Mouse (Mus musculus): ENCODE data around the gene Ifrd1. TPM values are rescaled to one million over a fixed set of nuclear protein-coding genes. Genes with fewer than 3 reads are reported as not detected.

The Ifrd1 gene
- polyA plus RNA-seq (2015; fragmentation: Nextera tagmentation; extraction: Ambion mirVana): 93.6 and 101 TPM in 2 replicates

GRCm38 (mm10) chr12:40248454-40249180, at the start of gene Ifrd1:
Gene Ifrd1 (minus strand): TSS chr12:40248504.
- Histone ChIP-seq H3K4me1 (replicated peaks) (peaks cover 14% of the 10 kb centered on the region), H3K27ac (no peak within 1 kb of the TSS), H3K9ac (no peak within 1 kb of the TSS), H3K9me3 (no peaks in the 10 kb centered on the region), H3K27me3 (replicated peaks) (no peaks in the 10 kb centered on the region), H3K4me2 (replicated peaks) (no peak within 1 kb of the TSS), H3K36me3 (no peaks in the 10 kb centered on the region), H3K4me3 (replicated peaks) (no peak within 1 kb of the TSS)
- 62% methylated on average over 5 of the region's 5 CpGs for WGBS
- no peak for ATAC-seq

GRCm38 (mm10) chr12:40286539-40286938, 38.2 kb upstream of the Ifrd1 start:
- Histone ChIP-seq H3K4me3 (replicated peaks) (no peak overlapping the region), H3K9me3 (no peaks in the 10 kb centered on the region), H3K4me1 (replicated peaks) (no peaks in the 10 kb centered on the region), H3K36me3 (no peaks in the 10 kb centered on the region), H3K27me3 (replicated peaks) (no peaks in the 10 kb centered on the region), H3K4me2 (replicated peaks) (no peak overlapping the region), H3K9ac (no peak overlapping the region), H3K27ac (no peak overlapping the region)
- no peak for ATAC-seq
- WGBS: 72% methylated on average over 4 of the region's 4 CpGs

- ATAC-seq: no peak
- whole genome bisulfite sequencing: 85% methylated on average over 4 of the region's 4 CpGs
- Histone ChIP-seq H3K9ac (no peak overlapping the region), H3K36me3 (no peaks in the 10 kb centered on the region), H3K4me1 (replicated peaks) (no peaks in the 10 kb centered on the region), H3K27me3 (replicated peaks) (no peaks in the 10 kb centered on the region), H3K4me2 (replicated peaks) (no peak overlapping the region), H3K27ac (no peak overlapping the region), H3K4me3 (replicated peaks) (no peak overlapping the region), H3K9me3 (no peaks in the 10 kb centered on the region)
Measured at GRCm38 (mm10) chr12:40280596-40281325, 32.5 kb upstream of the Ifrd1 start.

GRCm38 (mm10) chr12:40277581-40277980, 29.3 kb upstream of the Ifrd1 start:
- no peak overlapping the region for H3K4me2 ChIP-seq (replicated peaks)
- no peak for ATAC-seq

GRCm38 (mm10) chr12:40274931-40275330, 26.6 kb upstream of the Ifrd1 start:
- H3K36me3 ChIP-seq: no peaks in the 10 kb centered on the region
- H3K9ac ChIP-seq: no peak overlapping the region
- ATAC-seq: no peak
- no peaks in the 10 kb centered on the region for H3K9me3 ChIP-seq
- no peaks in the 10 kb centered on the region for H3K4me1 ChIP-seq (replicated peaks)
- H3K4me2 ChIP-seq (replicated peaks): no peak overlapping the region
- no peak overlapping the region for H3K4me3 ChIP-seq (replicated peaks)
- H3K27me3 ChIP-seq (replicated peaks): no peaks in the 10 kb centered on the region
- no peak overlapping the region for H3K27ac ChIP-seq

More at GRCm38 (mm10) chr12:40277581-40277980, 29.3 kb upstream of the Ifrd1 start:
- Histone ChIP-seq H3K4me1 (replicated peaks) (no peaks in the 10 kb centered on the region), H3K27me3 (replicated peaks) (no peaks in the 10 kb centered on the region), H3K27ac (no peak overlapping the region), H3K9me3 (no peaks in the 10 kb centered on the region), H3K9ac (no peak overlapping the region), H3K36me3 (no peaks in the 10 kb centered on the region), H3K4me3 (replicated peaks) (no peak overlapping the region)
- WGBS: 87% methylated on average over 3 of the region's 3 CpGs

- Histone ChIP-seq H3K9me3 (no peaks in the 10 kb centered on the region), H3K4me1 (replicated peaks) (no peaks in the 10 kb centered on the region), H3K4me2 (replicated peaks) (no peak overlapping the region), H3K9ac (no peak overlapping the region), H3K4me3 (replicated peaks) (no peak overlapping the region), H3K36me3 (no peaks in the 10 kb centered on the region), H3K27ac (no peak overlapping the region), H3K27me3 (replicated peaks) (no peaks in the 10 kb centered on the region)
- ATAC-seq: no peak
- WGBS: 88% methylated on average over 4 of the region's 4 CpGs
Measured at GRCm38 (mm10) chr12:40273339-40273738, 25.0 kb upstream of the Ifrd1 start.

GRCm38 (mm10) chr12:40272710-40273109, 24.4 kb upstream of the Ifrd1 start:
- no peak overlapping the region for H3K4me3 ChIP-seq (replicated peaks)
- 76% methylated on average over 4 of the region's 4 CpGs for WGBS
- no peaks in the 10 kb centered on the region for H3K36me3 ChIP-seq
- H3K4me1 ChIP-seq (replicated peaks): no peaks in the 10 kb centered on the region
- no peak overlapping the region for H3K27ac ChIP-seq
- H3K27me3 ChIP-seq (replicated peaks): no peaks in the 10 kb centered on the region
- H3K9me3 ChIP-seq: no peaks in the 10 kb centered on the region
- no peak for ATAC-seq
- H3K4me2 ChIP-seq (replicated peaks): no peak overlapping the region
- no peak overlapping the region for H3K9ac ChIP-seq

GRCm38 (mm10) chr12:40268313-40268712, 20.0 kb upstream of the Ifrd1 start:
- WGBS: 78% methylated on average over 2 of the region's 2 CpGs
- no peak for ATAC-seq
- Histone ChIP-seq H3K4me3 (replicated peaks) (no peak overlapping the region), H3K27me3 (replicated peaks) (no peaks in the 10 kb centered on the region), H3K9me3 (no peaks in the 10 kb centered on the region), H3K27ac (no peak overlapping the region), H3K9ac (no peak overlapping the region), H3K36me3 (no peaks in the 10 kb centered on the region), H3K4me2 (replicated peaks) (no peak overlapping the region), H3K4me1 (replicated peaks) (no peaks in the 10 kb centered on the region)

- Histone ChIP-seq H3K4me1 (replicated peaks) (no peaks in the 10 kb centered on the region), H3K9me3 (no peaks in the 10 kb centered on the region), H3K4me2 (replicated peaks) (no peak overlapping the region), H3K27me3 (replicated peaks) (no peaks in the 10 kb centered on the region), H3K36me3 (no peaks in the 10 kb centered on the region), H3K4me3 (replicated peaks) (no peak overlapping the region), H3K27ac (no peak overlapping the region), H3K9ac (no peak overlapping the region)
- 62% methylated on average over 4 of the region's 4 CpGs for WGBS
- no peak for ATAC-seq
Measured at GRCm38 (mm10) chr12:40263712-40264111, 15.4 kb upstream of the Ifrd1 start.

GRCm38 (mm10) chr12:40263006-40263405, 14.7 kb upstream of the Ifrd1 start:
- 97% methylated on average over 6 of the region's 6 CpGs for WGBS
- no peaks in the 10 kb centered on the region for H3K27me3 ChIP-seq (replicated peaks)
- no peak overlapping the region for H3K4me3 ChIP-seq (replicated peaks)
- no peak overlapping the region for H3K27ac ChIP-seq
- no peak overlapping the region for H3K4me2 ChIP-seq (replicated peaks)
- no peaks in the 10 kb centered on the region for H3K4me1 ChIP-seq (replicated peaks)
- no peak for ATAC-seq
- no peak overlapping the region for H3K9ac ChIP-seq
- no peaks in the 10 kb centered on the region for H3K9me3 ChIP-seq
- no peaks in the 10 kb centered on the region for H3K36me3 ChIP-seq

- H3K9ac ChIP-seq: no peak overlapping the region
- no peak overlapping the region for H3K4me3 ChIP-seq (replicated peaks)
- ATAC-seq: no peak
- H3K36me3 ChIP-seq: no peaks in the 10 kb centered on the region
- no peak overlapping the region for H3K4me2 ChIP-seq (replicated peaks)
- H3K4me1 ChIP-seq (replicated peaks): no peaks in the 10 kb centered on the region
- no peaks in the 10 kb centered on the region for H3K27me3 ChIP-seq (replicated peaks)
- WGBS: 91% methylated on average over 6 of the region's 6 CpGs
- H3K27ac ChIP-seq: no peak overlapping the region
- H3K9me3 ChIP-seq: no peaks in the 10 kb centered on the region
Measured at GRCm38 (mm10) chr12:40258462-40259000, 10.2 kb upstream of the Ifrd1 start.

- H3K27me3 ChIP-seq (replicated peaks): no peaks in the 10 kb centered on the region
- H3K27ac ChIP-seq: no peak overlapping the region
- H3K9me3 ChIP-seq: no peaks in the 10 kb centered on the region
- 3% methylated on average over 8 of the region's 8 CpGs for WGBS
- H3K4me1 ChIP-seq (replicated peaks): no peaks in the 10 kb centered on the region
- no peak overlapping the region for H3K4me3 ChIP-seq (replicated peaks)
- H3K9ac ChIP-seq: no peak overlapping the region
- H3K4me2 ChIP-seq (replicated peaks): no peak overlapping the region
- no peaks in the 10 kb centered on the region for H3K36me3 ChIP-seq
- ATAC-seq: peak; percentile 82
Measured at GRCm38 (mm10) chr12:40257226-40257625, 8.9 kb upstream of the Ifrd1 start.

Data from intestine, embryonic 15.5 days (tissue).